ENCODE assay signal across 8 mouse cellular contexts in the genomic region with DNA sequence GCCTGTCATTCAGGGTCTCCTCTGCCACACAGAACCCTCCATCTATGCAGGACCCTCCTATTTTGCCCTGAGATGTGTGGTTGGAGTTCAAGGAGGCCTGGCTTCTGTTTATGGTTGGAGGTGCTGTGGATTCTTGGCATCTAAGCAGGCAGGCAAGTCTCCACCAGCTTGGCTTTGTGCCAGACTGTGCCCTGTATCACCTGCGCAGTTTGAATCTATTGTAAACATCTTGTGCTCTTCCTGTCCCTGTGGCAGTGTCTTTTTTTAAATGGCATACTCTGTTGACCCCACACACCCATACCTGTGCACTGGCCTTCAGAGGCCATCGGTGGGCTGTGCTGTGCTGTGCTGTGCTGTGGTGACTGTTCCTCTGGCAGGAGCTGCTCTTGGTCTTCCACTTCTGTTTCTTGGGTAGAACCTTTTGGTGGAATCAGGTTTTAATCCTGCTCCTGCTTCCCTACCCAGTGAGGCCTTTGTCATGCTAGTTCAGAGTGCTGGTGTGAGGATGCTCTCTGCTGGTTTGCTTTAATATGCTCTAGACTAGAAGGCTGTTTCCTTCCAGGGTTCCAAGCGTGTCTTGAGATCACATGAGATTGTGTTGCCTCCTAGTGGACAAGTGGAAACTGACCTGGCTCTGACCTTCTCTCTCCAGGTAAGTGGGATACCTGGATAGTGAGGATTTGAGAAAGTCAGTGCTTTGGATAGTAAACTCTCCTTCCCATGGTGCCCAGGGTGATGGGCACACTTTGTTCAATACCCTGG. TPM values are rescaled to one million over a fixed set of nuclear protein-coding genes. Genes with fewer than 3 reads are reported as not detected.
DNase-seq lines count a peak whose midpoint lies in the region; ATAC-seq and TF ChIP-seq lines count a peak whose summit lies in the region.
"Had no signal": no experiment of that assay in that cellular context is flagged by ENCODE, and none has a peak within 500 bp of the region (broad histone marks: within the 10 kb centered on the region; RNA-seq: fewer than 3 reads in every experiment).

No protein-coding gene starts in this region.

- 69% methylated on average over 3 of the region's 3 CpGs for WGBS in stomach, postnatal 0 days

- TF ChIP-seq RAD21 in MEL (IDR thresholded peaks at IDR 0.05; ENCODE audit: low read depth, low read length): peak; percentile 61

- peaks cover 0 to 33% of the 10 kb centered on the region in 2 experiments; a peak in 3 of 4 replicates for H3K36me3 ChIP-seq in MEL (ENCODE audit: control insufficient read depth in 1 of 2, insufficient read depth in 2 of 2, low read length in 2 of 2)
- H3K36me3 ChIP-seq in stomach, postnatal 0 days (ENCODE audit: control insufficient read depth, insufficient read depth, low read length): peaks cover 5% of the 10 kb centered on the region; the same call in 1 of the 2 replicates

- no peaks in the 10 kb centered on the region for H3K27me3 ChIP-seq in MEL (ENCODE audit: control insufficient read depth in 1 of 2, insufficient read depth in 2 of 2, low read length in 2 of 2)
- no peaks in the 10 kb centered on the region for H3K27me3 ChIP-seq in stomach, postnatal 0 days (ENCODE audit: control insufficient read depth, insufficient read depth, low read length)
- H3K27me3 ChIP-seq: embryonic facial prominence, embryonic 13.5 days had no signal

- no peak overlapping the region for H3K27ac ChIP-seq in MEL (ENCODE audit: control insufficient read depth, low read depth, low read length)
- H3K27ac ChIP-seq in stomach, postnatal 0 days (replicated peaks): no peak overlapping the region
- H3K27ac ChIP-seq: embryonic facial prominence, embryonic 13.5 days had no signal

- TF ChIP-seq CTCF in MEL (IDR thresholded peaks at IDR 0.05 in 2 of 3, conservative IDR thresholded peaks at IDR 0.05 in 1 of 3; ENCODE audit: control insufficient read depth in 1 of 3, insufficient read depth in 1 of 3, low read depth in 2 of 3, low read length in 3 of 3, poor library complexity in 1 of 3, severe bottlenecking in 1 of 3): peak in 2 of 3 experiments; percentile 43 to 61; a peak in 4 of 6 replicates
- TF ChIP-seq CTCF in stomach, postnatal 0 days (IDR thresholded peaks at IDR 0.05; ENCODE audit: low read depth): peak; percentile 76

- H3K9me3 ChIP-seq in MEL (replicated peaks; ENCODE audit: insufficient read depth, low read length): no peaks in the 10 kb centered on the region
- no peaks in the 10 kb centered on the region for H3K9me3 ChIP-seq in stomach, postnatal 0 days (ENCODE audit: control insufficient read depth, low read length)
- H3K9me3 ChIP-seq: embryonic facial prominence, embryonic 13.5 days had no signal

- no peak overlapping the region for H3K9ac ChIP-seq in MEL (ENCODE audit: control insufficient read depth, low read depth, low read length, poor library complexity, severe bottlenecking)
- H3K9ac ChIP-seq in stomach, postnatal 0 days (ENCODE audit: low read length): no peak overlapping the region
- H3K9ac ChIP-seq: embryonic facial prominence, embryonic 13.5 days had no signal

- no peak for TF ChIP-seq POLR2A in MEL (IDR thresholded peaks at IDR 0.05; ENCODE audit: control insufficient read depth in 1 of 2, insufficient read depth in 1 of 2, low read depth in 1 of 2, low read length in 2 of 2, poor library complexity in 1 of 2)

- DNase-seq in left cerebral cortex, adult 11 months (ENCODE audit: low spot score): peak; percentile 36
- DNase-seq in left cerebral cortex, postnatal 36 days (ENCODE audit: low spot score in 2 of 2): no peak
- peak; percentile 30 for DNase-seq in MEL (ENCODE audit: low read depth, low spot score)
- DNase-seq in cerebellum, adult 11 months: peak; percentile 68
- peak; percentile 67 for DNase-seq in kidney, postnatal 14 days
- peak; percentile 29 for DNase-seq in stomach, postnatal 0 days (ENCODE audit: low spot score)

- peak; percentile 30; the same call in 1 of the 2 replicates for ATAC-seq in stomach, postnatal 0 days (ENCODE audit: low FRiP score, low TSS enrichment)
- ATAC-seq in megakaryocyte-erythroid progenitor cell, adult 5-6 weeks (replicated peaks; ENCODE audit: low FRiP score, low TSS enrichment, poor library complexity, severe bottlenecking): no peak

- H3K4me2 ChIP-seq in stomach, postnatal 0 days (replicated peaks; ENCODE audit: low read depth): no peak overlapping the region
- H3K4me2 ChIP-seq: embryonic facial prominence, embryonic 13.5 days had no signal

- intact Hi-C loops in left cerebral cortex, postnatal 36 days (cut with DNase I): loop anchor here (2.0 kb wide), 1 partner anchor 38 kb away; no protein-coding TSS in a partner anchor

- H3K4me1 ChIP-seq in MEL (ENCODE audit: control insufficient read depth in 1 of 2, insufficient read depth in 2 of 2, low read length in 2 of 2): peaks cover 32 to 42% of the 10 kb centered on the region in 2 experiments
- no peaks in the 10 kb centered on the region for H3K4me1 ChIP-seq in stomach, postnatal 0 days (replicated peaks; ENCODE audit: control insufficient read depth, insufficient read depth)

- TF ChIP-seq EP300 in MEL (IDR thresholded peaks at IDR 0.05; ENCODE audit: low read depth in 1 of 2, low read length in 2 of 2): peak; percentile 34 to 37; a peak in 1 of 4 replicates
- TF ChIP-seq EP300 in stomach, postnatal 0 days (optimal IDR thresholded peaks at IDR 0.05): no peak

- H3K79me2 ChIP-seq in MEL (ENCODE audit: control insufficient read depth, insufficient read depth, low read length, poor library complexity): no peaks in the 10 kb centered on the region

- H3K4me3 ChIP-seq in MEL (ENCODE audit: control insufficient read depth in 1 of 2, insufficient read depth in 1 of 2, low read depth in 2 of 2, low read length in 2 of 2): no peak overlapping the region
- no peak overlapping the region for H3K4me3 ChIP-seq in stomach, postnatal 0 days (ENCODE audit: low read depth, low read length)
- H3K4me3 ChIP-seq: embryonic facial prominence, embryonic 13.5 days had no signal

TF ChIP-seq in MEL, 35 proteins besides CTCF, POLR2A, EP300 and RAD21:
- TF ChIP-seq MYC (IDR thresholded peaks at IDR 0.05; ENCODE audit: low read depth, low read length): 0 out of 2 replicates have a peak, but pooled peaks have one; percentile 27
- TF ChIP-seq POLR2AphosphoS2 (IDR thresholded peaks at IDR 0.05; ENCODE audit: low read length): no peak
- no peak for TF ChIP-seq CHD2 (IDR thresholded peaks at IDR 0.05; ENCODE audit: low read length)
- 0 out of 2 replicates have a peak, but pooled peaks have one; percentile 25 for TF ChIP-seq ETS1 (IDR thresholded peaks at IDR 0.05; ENCODE audit: low read depth, low read length)
- TF ChIP-seq SMC3 (IDR thresholded peaks at IDR 0.05; ENCODE audit: low read depth, low read length): peak; percentile 53
- TF ChIP-seq RCOR1 (IDR thresholded peaks at IDR 0.05; ENCODE audit: low read depth, low read length): no peak; the same call in 1 of the 2 replicates
- TF ChIP-seq MXI1 (IDR thresholded peaks at IDR 0.05; ENCODE audit: low read depth, low read length): 0 out of 2 replicates have a peak, but pooled peaks have one; percentile 26
- no peak for TF ChIP-seq USF2 (IDR thresholded peaks at IDR 0.05; ENCODE audit: borderline replicate concordance in 1 of 2, insufficient read depth in 1 of 2, low read depth in 1 of 2, low read length in 2 of 2)
- TF ChIP-seq ZC3H11A (IDR thresholded peaks at IDR 0.05; ENCODE audit: low read depth, low read length): peak; percentile 22; the same call in 1 of the 2 replicates
- no peak for TF ChIP-seq HCFC1 (IDR thresholded peaks at IDR 0.05; ENCODE audit: low read depth, low read length)
- TF ChIP-seq GABPA (IDR thresholded peaks at IDR 0.05; ENCODE audit: low read depth, low read length): no peak
- TF ChIP-seq TCF12 (IDR thresholded peaks at IDR 0.05; ENCODE audit: low read depth, low read length): 0 out of 2 replicates have a peak, but pooled peaks have one; percentile 18

RNA-seq across cellular contexts. Expression of a gene that starts 29.2 kb away (rescaled TPM):
- under 1 TPM; 0.35 to 0.52 TPM for total RNA-seq in left cerebral cortex, postnatal 36 days (2021)
- total RNA-seq in MEL (2012; rRNA removed): 0.59 and 0.65 TPM in 2 replicates
- polyA plus RNA-seq in MEL (2012; ENCODE audit: insufficient read depth in 1 of 2, insufficient read length in 2 of 2, low read depth in 1 of 2, low replicate concordance in 2 of 2, missing spikeins in 1 of 2): under 1 TPM in 1 of 2 experiments, not detected in 1; 0.43 TPM
- polyA plus RNA-seq in stomach, postnatal 0 days (2015; fragmentation: Nextera tagmentation; extraction: Ambion mirVana): not detected in 2 replicates
- 2.6 TPM in 1 of 2 replicates, not detected in the other for total RNA-seq in megakaryocyte-erythroid progenitor cell, adult 5-6 weeks (2014; fragmentation: Nextera tagmentation)
- total RNA-seq in megakaryocyte-erythroid progenitor cell, adult 5-6 weeks (2017): not detected in 2 replicates
- polyA plus RNA-seq: embryonic facial prominence, embryonic 13.5 days had no signal

RNA-seq across cellular contexts. Expression of a gene that starts 30.8 kb away (rescaled TPM):
- 10 to 100 TPM; 70.4 to 74.2 TPM for total RNA-seq in left cerebral cortex, postnatal 36 days (2021)
- total RNA-seq in MEL (2012; rRNA removed): 27.7 and 29.8 TPM in 2 replicates
- 10 to 100 TPM; 62.5 to 69.7 TPM for polyA plus RNA-seq in MEL (2012; ENCODE audit: insufficient read depth in 1 of 2, insufficient read length in 2 of 2, low read depth in 1 of 2, low replicate concordance in 2 of 2, missing spikeins in 1 of 2)
- 4.1 and 5.1 TPM in 2 replicates for polyA plus RNA-seq in stomach, postnatal 0 days (2015; fragmentation: Nextera tagmentation; extraction: Ambion mirVana)
- 31.6 and 33.3 TPM in 2 replicates for total RNA-seq in megakaryocyte-erythroid progenitor cell, adult 5-6 weeks (2014; fragmentation: Nextera tagmentation)
- 9.4 and 10.0 TPM in 2 replicates for total RNA-seq in megakaryocyte-erythroid progenitor cell, adult 5-6 weeks (2017)

RNA-seq across cellular contexts. Expression of a gene that starts 44.6 kb away (rescaled TPM):
- total RNA-seq in left cerebral cortex, postnatal 36 days (2021): 10 to 100 TPM; 41.4 to 55.5 TPM
- total RNA-seq in MEL (2012; rRNA removed): 90.6 and 105 TPM in 2 replicates
- 100 to 1,000 TPM in 1 of 2 experiments, not detected in 1; 159 TPM for polyA plus RNA-seq in MEL (2012; ENCODE audit: insufficient read depth in 1 of 2, insufficient read length in 2 of 2, low read depth in 1 of 2, low replicate concordance in 2 of 2, missing spikeins in 1 of 2)
- 22.3 and 27.6 TPM in 2 replicates for polyA plus RNA-seq in stomach, postnatal 0 days (2015; fragmentation: Nextera tagmentation; extraction: Ambion mirVana)
- total RNA-seq in megakaryocyte-erythroid progenitor cell, adult 5-6 weeks (2014; fragmentation: Nextera tagmentation): 79.6 and 114 TPM in 2 replicates
- total RNA-seq in megakaryocyte-erythroid progenitor cell, adult 5-6 weeks (2017): 58.8 and 83.3 TPM in 2 replicates

RNA-seq across cellular contexts. Expression of a gene that starts 53.0 kb away (rescaled TPM):
- total RNA-seq in left cerebral cortex, postnatal 36 days (2021): 10 to 100 TPM; 79.8 to 80.2 TPM
- total RNA-seq in MEL (2012; rRNA removed): 99.5 and 102 TPM in 2 replicates
- polyA plus RNA-seq in MEL (2012; ENCODE audit: insufficient read depth in 1 of 2, insufficient read length in 2 of 2, low read depth in 1 of 2, low replicate concordance in 2 of 2, missing spikeins in 1 of 2): 100 to 1,000 TPM in 1 of 2 experiments, 10 to 100 TPM in 1; 69.0 to 410 TPM
- polyA plus RNA-seq in stomach, postnatal 0 days (2015; fragmentation: Nextera tagmentation; extraction: Ambion mirVana): 4.9 and 5.3 TPM in 2 replicates
- total RNA-seq in megakaryocyte-erythroid progenitor cell, adult 5-6 weeks (2014; fragmentation: Nextera tagmentation): 131 and 142 TPM in 2 replicates
- total RNA-seq in megakaryocyte-erythroid progenitor cell, adult 5-6 weeks (2017): 30.7 and 54.1 TPM in 2 replicates

Comparison
In these comparisons a context has a peak if more than half of its experiments do, and no peak if none do; other contexts are left out.
1. DNase-seq: peak in left cerebral cortex, adult 11 months (single experiment), MEL (single experiment), cerebellum, adult 11 months (single experiment), kidney, postnatal 14 days (single experiment) and stomach, postnatal 0 days (single experiment); none in left cerebral cortex, postnatal 36 days (0 of 2).